Mouse (Mus musculus) G1E (cell line): ENCODE data around the gene Kif2a. TPM values are rescaled to one million over a fixed set of nuclear protein-coding genes. Genes with fewer than 3 reads are reported as not detected.
A peak's percentile ranks its signal among the peaks of the same experiment; 100 is the strongest.

Experiments
- ATAC-seq: 2 replicates; pipeline ENCODE4 v1.8.0; 2016; ENCODE audit warnings: mild to moderate bottlenecking; ENCODE audit not compliant: insufficient number of reproducible peaks, poor library complexity, low FRiP score, severe bottlenecking; ENCODE audit errors: extremely low read depth
- DNase-seq: peaks from one replicate; pipeline ENCODE4 v3.0.0; 2012; ENCODE audit warnings: low spot score
- H3K27me3 ChIP-seq: 2 replicates; pipeline ENCODE4 v1.6.1; 2012; ENCODE audit warnings: mild to moderate bottlenecking, low read length, inconsistent platforms; ENCODE audit not compliant: insufficient read depth
- H3K36me3 ChIP-seq: replicated peaks from 2 replicates; pipeline ENCODE3; 2012; ENCODE audit warnings: mild to moderate bottlenecking, inconsistent platforms
- H3K4me1 ChIP-seq: 2 replicates; pipeline ENCODE4 v1.6.1; 2012; ENCODE audit warnings: low read depth, low read length, inconsistent platforms, mixed read lengths; ENCODE audit not compliant: insufficient read depth
- H3K4me3 ChIP-seq: 2 replicates; pipeline ENCODE4 v1.5.1; 2012; ENCODE audit warnings: low read depth, mild to moderate bottlenecking, inconsistent platforms, low read length, moderate library complexity, mixed read lengths
- H3K9me3 ChIP-seq: replicated peaks from 2 replicates; pipeline ENCODE4 v1.6.1; 2012; ENCODE audit warnings: inconsistent platforms
- CTCF ChIP-seq: IDR thresholded peaks from 2 replicates; pipeline ENCODE4 v1.5.1; 2012; ENCODE audit warnings: low read depth, low read length, inconsistent platforms, mixed read lengths
- GATA1 ChIP-seq: IDR thresholded peaks from 2 replicates; pipeline ENCODE4 v1.6.1; 2012; ENCODE audit warnings: borderline replicate concordance, low read length, inconsistent platforms, mixed read lengths
- GATA2 ChIP-seq: IDR thresholded peaks from 2 replicates; pipeline ENCODE4 v1.6.1; 2012; ENCODE audit warnings: low read depth, low read length, inconsistent platforms, borderline replicate concordance
- POLR2AphosphoS5 ChIP-seq: IDR thresholded peaks from 2 replicates; pipeline ENCODE4 v1.6.1; 2012; ENCODE audit warnings: low read depth, low read length, inconsistent platforms; ENCODE audit not compliant: insufficient replicate concordance
- TAL1 ChIP-seq: conservative IDR thresholded peaks from 2 replicates; pipeline ENCODE4 v1.6.1; 2012; ENCODE audit warnings: low read depth, low read length, inconsistent platforms, mixed read lengths
- polyA plus RNA-seq: library from polyadenylated mRNA; stranded (reverse); fragments of >175 nt; gene quantifications from 2 replicates; pipeline ENCODE4 v1.2.3, GENCODE M21; 2012
- total RNA-seq, 2 experiments: library from RNA; stranded (forward) in 1 of 2; stranded (reverse) in 1 of 2; fragments of 200-1000 nt in 1 of 2; fragments of >200 nt in 1 of 2; fragmentation: Nextera tagmentation in 1 of 2; gene quantifications; 2 replicates each; pipeline ENCODE4 v1.2.3; 2014 to 2017

Kif2a gene
- total and polyA plus RNA-seq, 3 experiments = 31.7 to 167 (median 40.2) TPM

- DNase-seq (no peak), ATAC-seq (no peak)
- Histone ChIP-seq H3K27me3 (no peaks in the 10 kb centered on the region), H3K36me3 (peaks cover 21% of the 10 kb centered on the region), H3K4me3 (no peak overlapping the region), H3K4me1 (peaks cover 48% of the 10 kb centered on the region), H3K9me3 (no peaks in the 10 kb centered on the region)
- TF ChIP-seq CTCF = no peak
- no peak for TF ChIP-seq GATA1
- no peak for TF ChIP-seq POLR2AphosphoS5
- no peak for TF ChIP-seq GATA2
- no peak for TF ChIP-seq TAL1
These were observed 17.6 kb upstream of the Kif2a start for GRCm38 (mm10) chr13:107039493-107039892.

- Histone ChIP-seq H3K9me3 (no peaks in the 10 kb centered on the region), H3K27me3 (no peaks in the 10 kb centered on the region), H3K36me3 (peaks cover 21% of the 10 kb centered on the region), H3K4me3 (no peak overlapping the region), H3K4me1 (peaks cover 43% of the 10 kb centered on the region)
- ATAC-seq (no peak), DNase-seq (no peak)
- TF ChIP-seq GATA2 (no peak), CTCF (no peak), GATA1 (no peak), TAL1 (no peak)
These were observed 16.4 kb upstream of the Kif2a start for GRCm38 (mm10) chr13:107038346-107038745.

GRCm38 (mm10) chr13:107035511-107036113 is 13.7 kb upstream of the Kif2a start:
- H3K9me3 ChIP-seq = no peaks in the 10 kb centered on the region
- no peak for TF ChIP-seq GATA1
- no peak for TF ChIP-seq POLR2AphosphoS5
- H3K4me3 ChIP-seq = no peak overlapping the region; the same call in 1 of the 2 replicates
- H3K27me3 ChIP-seq = no peaks in the 10 kb centered on the region
- DNase-seq = no peak
- H3K4me1 ChIP-seq = peaks cover 61% of the 10 kb centered on the region
- peaks cover 21% of the 10 kb centered on the region for H3K36me3 ChIP-seq
- no peak for ATAC-seq

GRCm38 (mm10) chr13:107035078-107035477 is 13.2 kb upstream of the Kif2a start:
- Histone ChIP-seq H3K4me1 (peaks cover 65% of the 10 kb centered on the region), H3K4me3 (peak overlapping the region; percentile 68), H3K36me3 (peaks cover 21% of the 10 kb centered on the region), H3K9me3 (no peaks in the 10 kb centered on the region), H3K27me3 (no peaks in the 10 kb centered on the region)
- TF ChIP-seq GATA2 (no peak), CTCF (no peak), TAL1 (no peak), POLR2AphosphoS5 (no peak), GATA1 (no peak)
- DNase-seq = no peak
- no peak for ATAC-seq

- Histone ChIP-seq H3K4me3 (peak overlapping the region; percentile 68), H3K27me3 (no peaks in the 10 kb centered on the region), H3K36me3 (peaks cover 21% of the 10 kb centered on the region), H3K4me1 (peaks cover 68% of the 10 kb centered on the region), H3K9me3 (no peaks in the 10 kb centered on the region)
- DNase-seq (peak; percentile 46), ATAC-seq (peak; percentile 76)
- TF ChIP-seq GATA1 (no peak), GATA2 (no peak), TAL1 (no peak), POLR2AphosphoS5 (no peak), CTCF (no peak)
These were observed 12.3 kb upstream of the Kif2a start for GRCm38 (mm10) chr13:107034028-107034920.

- ATAC-seq (peak; percentile 51; the same call in 1 of the 2 replicates), DNase-seq (no peak)
- TF ChIP-seq GATA2 (no peak), POLR2AphosphoS5 (no peak), GATA1 (no peak), TAL1 (no peak)
- Histone ChIP-seq H3K27me3 (no peaks in the 10 kb centered on the region), H3K9me3 (no peaks in the 10 kb centered on the region), H3K4me3 (no peak overlapping the region; the same call in 1 of the 2 replicates), H3K36me3 (peaks cover 8% of the 10 kb centered on the region), H3K4me1 (peaks cover 61% of the 10 kb centered on the region)
These were observed 9.3 kb upstream of the Kif2a start for GRCm38 (mm10) chr13:107031228-107031627.
